Mouse (Mus musculus): ENCODE data around the gene Spdya. TPM values are rescaled to one million over a fixed set of nuclear protein-coding genes. Genes with fewer than 3 reads are reported as not detected.
"Not testable (repeated sequence)": the region's sequence is repeated elsewhere in the genome, so short reads cannot be mapped to it uniquely, and the experiment has no call there.

Gene Spdya
- 0.73 and 1.2 TPM in 2 replicates for polyA plus RNA-seq (2015; fragmentation: Nextera tagmentation; extraction: Ambion mirVana)

GRCm38 (mm10) chr17:71551757-71552451 lies at the start of gene Spdya:
TSS of gene Spdya (plus strand) at chr17:71552061.
- under 1% methylated on average over 72 of the region's 78 CpGs for WGBS
- H3K9me3 ChIP-seq (replicated peaks) = no peaks in the 10 kb centered on the region
- H3K9ac ChIP-seq = peak within 1 kb of the TSS; percentile 71
- peaks cover 14% of the 10 kb centered on the region for H3K4me1 ChIP-seq
- peaks cover 49% of the 10 kb centered on the region for H3K27me3 ChIP-seq
- H3K4me3 ChIP-seq (replicated peaks) = peak within 1 kb of the TSS; percentile 78
- peak; percentile 98 for ATAC-seq (replicated peaks; ENCODE audit: low FRiP score)
- no peak within 1 kb of the TSS for H3K27ac ChIP-seq
- peak within 1 kb of the TSS; percentile 100 for H3K4me2 ChIP-seq
- no peaks in the 10 kb centered on the region for H3K36me3 ChIP-seq

GRCm38 (mm10) chr17:71506832-71507231 lies 45.0 kb upstream of the Spdya start:
- H3K9ac ChIP-seq = no peak overlapping the region
- no peak for ATAC-seq (replicated peaks; ENCODE audit: low FRiP score)
- H3K27me3 ChIP-seq = no peaks in the 10 kb centered on the region
- no peak overlapping the region for H3K4me2 ChIP-seq
- peaks cover 84% of the 10 kb centered on the region for H3K36me3 ChIP-seq
- H3K4me1 ChIP-seq = no peaks in the 10 kb centered on the region
- no peak overlapping the region for H3K4me3 ChIP-seq (replicated peaks)
- WGBS = 89% methylated on average over 8 of the region's 8 CpGs
- H3K27ac ChIP-seq = no peak overlapping the region
- H3K9me3 ChIP-seq (replicated peaks) = no peaks in the 10 kb centered on the region

GRCm38 (mm10) chr17:71510297-71510696 lies 41.6 kb upstream of the Spdya start:
- Histone ChIP-seq H3K4me2 (no peak overlapping the region), H3K4me3 (replicated peaks) (no peak overlapping the region), H3K36me3 (peaks cover 87% of the 10 kb centered on the region), H3K9me3 (replicated peaks) (no peaks in the 10 kb centered on the region), H3K9ac (no peak overlapping the region), H3K27ac (no peak overlapping the region), H3K27me3 (no peaks in the 10 kb centered on the region), H3K4me1 (no peaks in the 10 kb centered on the region)
- WGBS = 96% methylated on average over 11 of the region's 11 CpGs
- no peak for ATAC-seq (replicated peaks; ENCODE audit: low FRiP score)

GRCm38 (mm10) chr17:71526302-71526708 lies 25.6 kb upstream of the Spdya start:
- no peaks in the 10 kb centered on the region for H3K27me3 ChIP-seq
- H3K4me2 ChIP-seq = peak overlapping the region; percentile 69
- peaks cover 16% of the 10 kb centered on the region for H3K36me3 ChIP-seq
- no peaks in the 10 kb centered on the region for H3K9me3 ChIP-seq (replicated peaks)
- peak overlapping the region; percentile 85 for H3K4me3 ChIP-seq (replicated peaks)
- peak; percentile 64 for ATAC-seq (replicated peaks; ENCODE audit: low FRiP score)
- H3K27ac ChIP-seq = peak overlapping the region; percentile 97
- peaks cover 16% of the 10 kb centered on the region for H3K4me1 ChIP-seq
- 0% methylated on average over 13 of the region's 13 CpGs for WGBS
- H3K9ac ChIP-seq = peak overlapping the region; percentile 64

GRCm38 (mm10) chr17:71526711-71527564 lies 24.9 kb upstream of the Spdya start, which contains the start of gene Ndc80:
TSS of gene Ndc80 (minus strand) at chr17:71526857.
- peaks cover 16% of the 10 kb centered on the region for H3K4me1 ChIP-seq
- peak within 1 kb of the TSS; percentile 97 for H3K27ac ChIP-seq
- H3K27me3 ChIP-seq = no peaks in the 10 kb centered on the region
- peak within 1 kb of the TSS; percentile 64 for H3K9ac ChIP-seq
- under 1% methylated on average over 66 of the region's 66 CpGs for WGBS
- H3K36me3 ChIP-seq = peaks cover 12% of the 10 kb centered on the region
- peak within 1 kb of the TSS; percentile 85 for H3K4me3 ChIP-seq (replicated peaks)
- peak within 1 kb of the TSS; percentile 69 for H3K4me2 ChIP-seq
- no peaks in the 10 kb centered on the region for H3K9me3 ChIP-seq (replicated peaks)
- ATAC-seq (replicated peaks; ENCODE audit: low FRiP score) = peak; percentile 99

- H3K27me3 ChIP-seq = no peaks in the 10 kb centered on the region
- no peak overlapping the region for H3K27ac ChIP-seq
- peaks cover 3% of the 10 kb centered on the region for H3K36me3 ChIP-seq
- H3K4me1 ChIP-seq = peaks cover 16% of the 10 kb centered on the region
- no peak overlapping the region for H3K4me2 ChIP-seq
- H3K4me3 ChIP-seq (replicated peaks) = no peak overlapping the region
- H3K9me3 ChIP-seq (replicated peaks) = no peaks in the 10 kb centered on the region
- ATAC-seq (replicated peaks; ENCODE audit: low FRiP score) = no peak
- H3K9ac ChIP-seq = no peak overlapping the region
These were observed 23.8 kb upstream of the Spdya start for GRCm38 (mm10) chr17:71528042-71528441.

GRCm38 (mm10) chr17:71535595-71535994 lies 16.3 kb upstream of the Spdya start:
- H3K27me3 ChIP-seq; H3K4me2 ChIP-seq; H3K9me3 ChIP-seq (replicated peaks); H3K36me3 ChIP-seq; ATAC-seq (replicated peaks; ENCODE audit: low FRiP score); H3K4me3 ChIP-seq (replicated peaks); H3K4me1 ChIP-seq; H3K9ac ChIP-seq; H3K27ac ChIP-seq: not testable (repeated sequence)
- 73% methylated on average over 1 of the region's 1 CpGs for WGBS

- H3K9me3 ChIP-seq (replicated peaks) = no peaks in the 10 kb centered on the region
- no peak for ATAC-seq (replicated peaks; ENCODE audit: low FRiP score)
- H3K36me3 ChIP-seq = no peaks in the 10 kb centered on the region
- H3K4me2 ChIP-seq = no peak overlapping the region
- no peak overlapping the region for H3K9ac ChIP-seq
- H3K27me3 ChIP-seq = no peaks in the 10 kb centered on the region
- 65% methylated on average over 3 of the region's 3 CpGs for WGBS
- H3K4me3 ChIP-seq (replicated peaks) = no peak overlapping the region
- no peaks in the 10 kb centered on the region for H3K4me1 ChIP-seq
- no peak overlapping the region for H3K27ac ChIP-seq
These were observed 14.7 kb upstream of the Spdya start for GRCm38 (mm10) chr17:71537164-71537563.

- peaks cover 38% of the 10 kb centered on the region for H3K27me3 ChIP-seq
- H3K4me3 ChIP-seq (replicated peaks) = no peak overlapping the region
- H3K9ac ChIP-seq = no peak overlapping the region
- no peaks in the 10 kb centered on the region for H3K36me3 ChIP-seq
- 7% methylated on average over 1 of the region's 1 CpGs for whole genome bisulfite sequencing
- H3K27ac ChIP-seq = no peak overlapping the region
- no peak overlapping the region for H3K4me2 ChIP-seq
- ATAC-seq (replicated peaks; ENCODE audit: low FRiP score) = no peak
- no peaks in the 10 kb centered on the region for H3K9me3 ChIP-seq (replicated peaks)
- H3K4me1 ChIP-seq = peaks cover 14% of the 10 kb centered on the region
These were observed 3.3 kb upstream of the Spdya start for GRCm38 (mm10) chr17:71548586-71548985.

- ATAC-seq (replicated peaks; ENCODE audit: low FRiP score) = no peak
- WGBS = 7% methylated on average over 6 of the region's 6 CpGs
These were observed 511 bp upstream of the Spdya start for GRCm38 (mm10) chr17:71551350-71551749.

GRCm38 (mm10) chr17:71552901-71553300 lies 1.0 kb downstream of the Spdya start:
- peaks cover 14% of the 10 kb centered on the region for H3K4me1 ChIP-seq
- 0 out of 2 replicates have a peak overlapping the region, but pooled peaks have one; percentile 78 for H3K4me3 ChIP-seq (replicated peaks)
- peaks cover 49% of the 10 kb centered on the region for H3K27me3 ChIP-seq
- WGBS = 11% methylated on average over 11 of the region's 11 CpGs
- peak overlapping the region; percentile 100 for H3K4me2 ChIP-seq
- H3K9me3 ChIP-seq (replicated peaks) = no peaks in the 10 kb centered on the region
- H3K36me3 ChIP-seq = no peaks in the 10 kb centered on the region
- H3K27ac ChIP-seq = no peak overlapping the region
- ATAC-seq (replicated peaks; ENCODE audit: low FRiP score) = no peak
- H3K9ac ChIP-seq = 0 out of 2 replicates have a peak overlapping the region, but pooled peaks have one; percentile 71

More at GRCm38 (mm10) chr17:71551350-71551749, 511 bp upstream of the Spdya start:
- no peak overlapping the region for H3K27ac ChIP-seq
- H3K9ac ChIP-seq = peak overlapping the region; percentile 45
- H3K36me3 ChIP-seq = no peaks in the 10 kb centered on the region
- peak overlapping the region; percentile 100 for H3K4me2 ChIP-seq
- H3K27me3 ChIP-seq = peaks cover 49% of the 10 kb centered on the region
- H3K4me1 ChIP-seq = peaks cover 14% of the 10 kb centered on the region
- H3K4me3 ChIP-seq (replicated peaks) = peak overlapping the region; percentile 78
- H3K9me3 ChIP-seq (replicated peaks) = no peaks in the 10 kb centered on the region

- H3K27me3 ChIP-seq = no peaks in the 10 kb centered on the region
- no peaks in the 10 kb centered on the region for H3K9me3 ChIP-seq (replicated peaks)
- H3K27ac ChIP-seq = no peak overlapping the region
- no peak overlapping the region for H3K4me2 ChIP-seq
- H3K9ac ChIP-seq = no peak overlapping the region
- H3K4me3 ChIP-seq (replicated peaks) = no peak overlapping the region
- no peak for ATAC-seq (replicated peaks; ENCODE audit: low FRiP score)
- no peaks in the 10 kb centered on the region for H3K4me1 ChIP-seq
- no peaks in the 10 kb centered on the region for H3K36me3 ChIP-seq
These were observed 9.8 kb downstream of the Spdya start for GRCm38 (mm10) chr17:71561631-71562030.

Data from kidney, embryonic 15.5 days (tissue).